Mouse (Mus musculus): ENCODE data around the gene Exoc6. TPM values are rescaled to one million over a fixed set of nuclear protein-coding genes. Genes with fewer than 3 reads are reported as not detected.
A peak's percentile ranks its signal among the peaks of the same experiment; 100 is the strongest.

Gene Exoc6
- 14.3 and 14.6 TPM in 2 replicates for polyA plus RNA-seq (2011; ENCODE audit: insufficient read depth, insufficient read length, low read depth, missing spikeins)

- Histone ChIP-seq H3K27ac (ENCODE audit: insufficient read depth, low read length) (no peak within 1 kb of the TSS), H3K36me3 (ENCODE audit: control insufficient read depth, insufficient read depth, low read length, poor library complexity, severe bottlenecking) (no peaks in the 10 kb centered on the region), H3K9ac (ENCODE audit: low read depth, poor library complexity, severe bottlenecking) (peak within 1 kb of the TSS; percentile 81), H3K9me3 (replicated peaks; ENCODE audit: control insufficient read depth, insufficient read depth, low read length, poor library complexity, severe bottlenecking) (no peaks in the 10 kb centered on the region), H3K4me1 (ENCODE audit: control insufficient read depth, insufficient read depth, low read length) (no peaks in the 10 kb centered on the region), H3K4me3 (ENCODE audit: low read depth, low read length) (peak within 1 kb of the TSS; percentile 92), H3K27me3 (ENCODE audit: control insufficient read depth, insufficient read depth, low read length, poor library complexity, severe bottlenecking) (no peaks in the 10 kb centered on the region)
- TF ChIP-seq EP300 (IDR thresholded peaks at IDR 0.05; ENCODE audit: insufficient read depth, low read depth, low read length) (no peak), CTCF (IDR thresholded peaks at IDR 0.05; ENCODE audit: low read depth, low read length) (no peak), POLR2A (IDR thresholded peaks at IDR 0.05; ENCODE audit: insufficient read depth, low read length) (no peak)
These were observed at the start of gene Exoc6 for GRCm38 (mm10) chr19:37550101-37551039. TSS of gene Exoc6 (plus strand) at chr19:37550418.

GRCm38 (mm10) chr19:37502996-37503395, 47.2 kb upstream of the Exoc6 start:
- TF ChIP-seq CTCF (IDR thresholded peaks at IDR 0.05; ENCODE audit: low read depth, low read length), result no peak
- no peak for TF ChIP-seq EP300 (IDR thresholded peaks at IDR 0.05; ENCODE audit: insufficient read depth, low read depth, low read length)
- TF ChIP-seq POLR2A (IDR thresholded peaks at IDR 0.05; ENCODE audit: insufficient read depth, low read length), result no peak
- Histone ChIP-seq H3K27ac (ENCODE audit: insufficient read depth, low read length) (no peak overlapping the region), H3K36me3 (ENCODE audit: control insufficient read depth, insufficient read depth, low read length, poor library complexity, severe bottlenecking) (no peaks in the 10 kb centered on the region), H3K9ac (ENCODE audit: low read depth, poor library complexity, severe bottlenecking) (no peak overlapping the region), H3K9me3 (replicated peaks; ENCODE audit: control insufficient read depth, insufficient read depth, low read length, poor library complexity, severe bottlenecking) (no peaks in the 10 kb centered on the region), H3K4me3 (ENCODE audit: low read depth, low read length) (no peak overlapping the region), H3K27me3 (ENCODE audit: control insufficient read depth, insufficient read depth, low read length, poor library complexity, severe bottlenecking) (no peaks in the 10 kb centered on the region), H3K4me1 (ENCODE audit: control insufficient read depth, insufficient read depth, low read length) (no peaks in the 10 kb centered on the region)

- Histone ChIP-seq H3K9ac (ENCODE audit: low read depth, poor library complexity, severe bottlenecking) (no peak overlapping the region), H3K4me1 (ENCODE audit: control insufficient read depth, insufficient read depth, low read length) (no peaks in the 10 kb centered on the region), H3K36me3 (ENCODE audit: control insufficient read depth, insufficient read depth, low read length, poor library complexity, severe bottlenecking) (no peaks in the 10 kb centered on the region), H3K9me3 (replicated peaks; ENCODE audit: control insufficient read depth, insufficient read depth, low read length, poor library complexity, severe bottlenecking) (no peaks in the 10 kb centered on the region), H3K4me3 (ENCODE audit: low read depth, low read length) (peak overlapping the region; percentile 3; the same call in 1 of the 2 replicates), H3K27me3 (ENCODE audit: control insufficient read depth, insufficient read depth, low read length, poor library complexity, severe bottlenecking) (no peaks in the 10 kb centered on the region), H3K27ac (ENCODE audit: insufficient read depth, low read length) (no peak overlapping the region)
- no peak for TF ChIP-seq POLR2A (IDR thresholded peaks at IDR 0.05; ENCODE audit: insufficient read depth, low read length)
- no peak for TF ChIP-seq CTCF (IDR thresholded peaks at IDR 0.05; ENCODE audit: low read depth, low read length)
- no peak for TF ChIP-seq EP300 (IDR thresholded peaks at IDR 0.05; ENCODE audit: insufficient read depth, low read depth, low read length)
These were observed 44.2 kb upstream of the Exoc6 start for GRCm38 (mm10) chr19:37506066-37506465.

GRCm38 (mm10) chr19:37506614-37507013, 43.6 kb upstream of the Exoc6 start:
- no peak overlapping the region for H3K9ac ChIP-seq (ENCODE audit: low read depth, poor library complexity, severe bottlenecking)
- no peaks in the 10 kb centered on the region for H3K36me3 ChIP-seq (ENCODE audit: control insufficient read depth, insufficient read depth, low read length, poor library complexity, severe bottlenecking)
- no peaks in the 10 kb centered on the region for H3K4me1 ChIP-seq (ENCODE audit: control insufficient read depth, insufficient read depth, low read length)
- H3K27ac ChIP-seq (ENCODE audit: insufficient read depth, low read length), result no peak overlapping the region
- H3K9me3 ChIP-seq (replicated peaks; ENCODE audit: control insufficient read depth, insufficient read depth, low read length, poor library complexity, severe bottlenecking), result no peaks in the 10 kb centered on the region
- H3K4me3 ChIP-seq (ENCODE audit: low read depth, low read length), result peak overlapping the region; percentile 3; the same call in 1 of the 2 replicates
- no peaks in the 10 kb centered on the region for H3K27me3 ChIP-seq (ENCODE audit: control insufficient read depth, insufficient read depth, low read length, poor library complexity, severe bottlenecking)
- TF ChIP-seq EP300 (IDR thresholded peaks at IDR 0.05; ENCODE audit: insufficient read depth, low read depth, low read length) (no peak), POLR2A (IDR thresholded peaks at IDR 0.05; ENCODE audit: insufficient read depth, low read length) (no peak), CTCF (IDR thresholded peaks at IDR 0.05; ENCODE audit: low read depth, low read length) (no peak)

- no peak overlapping the region for H3K27ac ChIP-seq (ENCODE audit: insufficient read depth, low read length)
- H3K9me3 ChIP-seq (replicated peaks; ENCODE audit: control insufficient read depth, insufficient read depth, low read length, poor library complexity, severe bottlenecking), result no peaks in the 10 kb centered on the region
- H3K9ac ChIP-seq (ENCODE audit: low read depth, poor library complexity, severe bottlenecking), result no peak overlapping the region
- TF ChIP-seq POLR2A (IDR thresholded peaks at IDR 0.05; ENCODE audit: insufficient read depth, low read length) (no peak), CTCF (IDR thresholded peaks at IDR 0.05; ENCODE audit: low read depth, low read length) (peak; percentile 92)
- no peaks in the 10 kb centered on the region for H3K4me1 ChIP-seq (ENCODE audit: control insufficient read depth, insufficient read depth, low read length)
- H3K27me3 ChIP-seq (ENCODE audit: control insufficient read depth, insufficient read depth, low read length, poor library complexity, severe bottlenecking), result no peaks in the 10 kb centered on the region
- H3K36me3 ChIP-seq (ENCODE audit: control insufficient read depth, insufficient read depth, low read length, poor library complexity, severe bottlenecking), result no peaks in the 10 kb centered on the region
- H3K4me3 ChIP-seq (ENCODE audit: low read depth, low read length), result peak overlapping the region; percentile 52; the same call in 1 of the 2 replicates
These were observed 40.5 kb upstream of the Exoc6 start for GRCm38 (mm10) chr19:37509725-37510124.

- Histone ChIP-seq H3K9ac (ENCODE audit: low read depth, poor library complexity, severe bottlenecking) (no peak overlapping the region), H3K4me3 (ENCODE audit: low read depth, low read length) (no peak overlapping the region), H3K27me3 (ENCODE audit: control insufficient read depth, insufficient read depth, low read length, poor library complexity, severe bottlenecking) (no peaks in the 10 kb centered on the region)
These were observed 35.4 kb upstream of the Exoc6 start for GRCm38 (mm10) chr19:37514811-37515292.

More at GRCm38 (mm10) chr19:37514811-37515292, 35.4 kb upstream of the Exoc6 start:
- no peak overlapping the region for H3K27ac ChIP-seq (ENCODE audit: insufficient read depth, low read length)
- no peaks in the 10 kb centered on the region; the same call in 1 of the 2 replicates for H3K9me3 ChIP-seq (replicated peaks; ENCODE audit: control insufficient read depth, insufficient read depth, low read length, poor library complexity, severe bottlenecking)
- no peak for TF ChIP-seq CTCF (IDR thresholded peaks at IDR 0.05; ENCODE audit: low read depth, low read length)
- TF ChIP-seq POLR2A (IDR thresholded peaks at IDR 0.05; ENCODE audit: insufficient read depth, low read length), result no peak
- no peak for TF ChIP-seq EP300 (IDR thresholded peaks at IDR 0.05; ENCODE audit: insufficient read depth, low read depth, low read length)
- H3K4me1 ChIP-seq (ENCODE audit: control insufficient read depth, insufficient read depth, low read length), result no peaks in the 10 kb centered on the region
- no peaks in the 10 kb centered on the region for H3K36me3 ChIP-seq (ENCODE audit: control insufficient read depth, insufficient read depth, low read length, poor library complexity, severe bottlenecking)
